Mouse (Mus musculus) gastrocnemius, adult 18-20 months (tissue): ENCODE results near the gene Lhfpl2. TPM values are rescaled to one million over a fixed set of nuclear protein-coding genes. Genes with fewer than 3 reads are reported as not detected.

ENCODE experiments used
- DNase-seq: peaks from one replicate; pipeline ENCODE4 v3.0.0; 2021; ENCODE audit warnings: low spot score
- total RNA-seq, 2 experiments: library from RNA; stranded (reverse); gene quantifications; 2 replicates each; pipeline ENCODE4 v1.2.3; 2021

Lhfpl2 gene
- total RNA-seq, 2 experiments from 2014 or later, result 1.5 to 4.6 TPM

- DNase-seq, result no peak
These were observed 153.9 kb downstream of the Lhfpl2 start for GRCm38 (mm10) chr13:94211236-94212119.

GRCm38 (mm10) chr13:94212179-94212578 lies 154.6 kb downstream of the Lhfpl2 start:
- DNase-seq, result no peak

- no peak for DNase-seq
These were observed 155.1 kb downstream of the Lhfpl2 start for GRCm38 (mm10) chr13:94212716-94213115.

- DNase-seq, result no peak
These were observed 166.0 kb downstream of the Lhfpl2 start for GRCm38 (mm10) chr13:94223609-94224008.

GRCm38 (mm10) chr13:94224717-94225705 lies 167.4 kb downstream of the Lhfpl2 start:
- no peak for DNase-seq

GRCm38 (mm10) chr13:94231871-94232270 lies 174.3 kb downstream of the Lhfpl2 start:
- no peak for DNase-seq

GRCm38 (mm10) chr13:94239488-94239887 lies 181.9 kb downstream of the Lhfpl2 start:
- DNase-seq, result no peak

- peak; percentile 12 for DNase-seq
These were observed 182.5 kb downstream of the Lhfpl2 start for GRCm38 (mm10) chr13:94240111-94240510.

GRCm38 (mm10) chr13:94240873-94241272 lies 183.3 kb downstream of the Lhfpl2 start:
- no peak for DNase-seq

- DNase-seq, result no peak
These were observed 184.4 kb downstream of the Lhfpl2 start for GRCm38 (mm10) chr13:94241892-94242524.

- no peak for DNase-seq
These were observed 185.3 kb downstream of the Lhfpl2 start for GRCm38 (mm10) chr13:94242897-94243296.

Other genes starting within 250 kb of the Lhfpl2 start
- 10 to 100 TPM; 19.6 to 22.6 TPM for gene Scamp1, start 228.1 kb downstream of the Lhfpl2 start, total RNA-seq